Mouse (Mus musculus): ENCODE results near the gene Ccdc155. TPM values are rescaled to one million over a fixed set of nuclear protein-coding genes. Genes with fewer than 3 reads are reported as not detected.

Ccdc155 gene
- polyA plus RNA-seq, 1 experiment from 2014 or later = not detected

GRCm38 (mm10) chr7:45212356-45212755 lies 7.7 kb upstream of the Ccdc155 start:
- H3K27me3 ChIP-seq (ENCODE audit: control insufficient read depth, insufficient read depth, low read depth, low read length) = peaks cover 19% of the 10 kb centered on the region
- H3K36me3 ChIP-seq (ENCODE audit: control insufficient read depth, insufficient read depth) = no peaks in the 10 kb centered on the region
- ATAC-seq (ENCODE audit: low read depth) = no peak
- no peaks in the 10 kb centered on the region for H3K9me3 ChIP-seq (replicated peaks; ENCODE audit: control insufficient read depth, low read length)
- 57% methylated on average over 7 of the region's 7 CpGs for WGBS (ENCODE audit: insufficient replicate concordance)
- H3K4me2 ChIP-seq (ENCODE audit: low read depth, low read length) = peak overlapping the region; percentile 44
- H3K4me3 ChIP-seq (ENCODE audit: low read depth, low read length) = no peak overlapping the region
- H3K9ac ChIP-seq (ENCODE audit: low read depth, low read length) = no peak overlapping the region
- H3K27ac ChIP-seq (ENCODE audit: low read length) = no peak overlapping the region
- peaks cover 19% of the 10 kb centered on the region for H3K4me1 ChIP-seq (ENCODE audit: control insufficient read depth, low read depth, low read length)

GRCm38 (mm10) chr7:45211851-45212251 lies 7.2 kb upstream of the Ccdc155 start, which contains the start of gene Dkkl1:
Gene Dkkl1 (minus strand): TSS chr7:45212147.
- peaks cover 19% of the 10 kb centered on the region for H3K4me1 ChIP-seq (ENCODE audit: control insufficient read depth, low read depth, low read length)
- H3K27ac ChIP-seq (ENCODE audit: low read length) = no peak within 1 kb of the TSS
- peak within 1 kb of the TSS; percentile 44 for H3K4me2 ChIP-seq (ENCODE audit: low read depth, low read length)
- 2% methylated on average over 17 of the region's 17 CpGs for WGBS (ENCODE audit: insufficient replicate concordance)
- no peak for ATAC-seq (ENCODE audit: low read depth)
- peaks cover 19% of the 10 kb centered on the region for H3K27me3 ChIP-seq (ENCODE audit: control insufficient read depth, insufficient read depth, low read depth, low read length)
- no peaks in the 10 kb centered on the region for H3K9me3 ChIP-seq (replicated peaks; ENCODE audit: control insufficient read depth, low read length)
- H3K36me3 ChIP-seq (ENCODE audit: control insufficient read depth, insufficient read depth) = no peaks in the 10 kb centered on the region
- peak within 1 kb of the TSS; percentile 32 for H3K4me3 ChIP-seq (ENCODE audit: low read depth, low read length)
- H3K9ac ChIP-seq (ENCODE audit: low read depth, low read length) = no peak within 1 kb of the TSS

- H3K4me1 ChIP-seq (ENCODE audit: control insufficient read depth, low read depth, low read length) = peaks cover 19% of the 10 kb centered on the region
- H3K27me3 ChIP-seq (ENCODE audit: control insufficient read depth, insufficient read depth, low read depth, low read length) = peaks cover 14% of the 10 kb centered on the region
- peak overlapping the region; percentile 32 for H3K4me3 ChIP-seq (ENCODE audit: low read depth, low read length)
- H3K4me2 ChIP-seq (ENCODE audit: low read depth, low read length) = peak overlapping the region; percentile 44
- WGBS (ENCODE audit: insufficient replicate concordance) = 15% methylated on average over 10 of the region's 10 CpGs
- H3K27ac ChIP-seq (ENCODE audit: low read length) = no peak overlapping the region
- no peak overlapping the region for H3K9ac ChIP-seq (ENCODE audit: low read depth, low read length)
- ATAC-seq (ENCODE audit: low read depth) = no peak
- H3K36me3 ChIP-seq (ENCODE audit: control insufficient read depth, insufficient read depth) = no peaks in the 10 kb centered on the region
- no peaks in the 10 kb centered on the region for H3K9me3 ChIP-seq (replicated peaks; ENCODE audit: control insufficient read depth, low read length)
Measured at GRCm38 (mm10) chr7:45211070-45211469, 6.4 kb upstream of the Ccdc155 start.

- Histone ChIP-seq H3K4me3 (ENCODE audit: low read depth, low read length) (no peak overlapping the region), H3K9me3 (replicated peaks; ENCODE audit: control insufficient read depth, low read length) (no peaks in the 10 kb centered on the region), H3K27ac (ENCODE audit: low read length) (no peak overlapping the region), H3K4me2 (ENCODE audit: low read depth, low read length) (no peak overlapping the region), H3K4me1 (ENCODE audit: control insufficient read depth, low read depth, low read length) (peaks cover 19% of the 10 kb centered on the region), H3K27me3 (ENCODE audit: control insufficient read depth, insufficient read depth, low read depth, low read length) (peaks cover 3% of the 10 kb centered on the region; the same call in 1 of the 2 replicates), H3K36me3 (ENCODE audit: control insufficient read depth, insufficient read depth) (no peaks in the 10 kb centered on the region), H3K9ac (ENCODE audit: low read depth, low read length) (no peak overlapping the region)
- no peak for ATAC-seq (ENCODE audit: low read depth)
- WGBS (ENCODE audit: insufficient replicate concordance) = 70% methylated on average over 6 of the region's 6 CpGs
Measured at GRCm38 (mm10) chr7:45208260-45208659, 3.6 kb upstream of the Ccdc155 start.

- Histone ChIP-seq H3K4me2 (ENCODE audit: low read depth, low read length) (no peak overlapping the region), H3K9me3 (replicated peaks; ENCODE audit: control insufficient read depth, low read length) (no peaks in the 10 kb centered on the region), H3K36me3 (ENCODE audit: control insufficient read depth, insufficient read depth) (no peaks in the 10 kb centered on the region), H3K9ac (ENCODE audit: low read depth, low read length) (no peak overlapping the region), H3K27me3 (ENCODE audit: control insufficient read depth, insufficient read depth, low read depth, low read length) (no peaks in the 10 kb centered on the region), H3K4me3 (ENCODE audit: low read depth, low read length) (no peak overlapping the region), H3K27ac (ENCODE audit: low read length) (no peak overlapping the region), H3K4me1 (ENCODE audit: control insufficient read depth, low read depth, low read length) (peaks cover 5% of the 10 kb centered on the region; the same call in 1 of the 2 replicates)
- WGBS (ENCODE audit: insufficient replicate concordance) = 42% methylated on average over 10 of the region's 10 CpGs
- ATAC-seq (ENCODE audit: low read depth) = no peak
Measured at GRCm38 (mm10) chr7:45202654-45203053, 2.0 kb downstream of the Ccdc155 start.

- 68% methylated on average over 11 of the region's 11 CpGs for WGBS (ENCODE audit: insufficient replicate concordance)
- ATAC-seq (ENCODE audit: low read depth) = no peak
- Histone ChIP-seq H3K27me3 (ENCODE audit: control insufficient read depth, insufficient read depth, low read depth, low read length) (no peaks in the 10 kb centered on the region; the same call in 1 of the 2 replicates), H3K4me2 (ENCODE audit: low read depth, low read length) (no peak overlapping the region), H3K27ac (ENCODE audit: low read length) (no peak overlapping the region), H3K36me3 (ENCODE audit: control insufficient read depth, insufficient read depth) (no peaks in the 10 kb centered on the region), H3K4me3 (ENCODE audit: low read depth, low read length) (no peak overlapping the region), H3K9ac (ENCODE audit: low read depth, low read length) (no peak overlapping the region), H3K9me3 (replicated peaks; ENCODE audit: control insufficient read depth, low read length) (no peaks in the 10 kb centered on the region), H3K4me1 (ENCODE audit: control insufficient read depth, low read depth, low read length) (no peaks in the 10 kb centered on the region)
Measured at GRCm38 (mm10) chr7:45198961-45199360, 5.7 kb downstream of the Ccdc155 start.

GRCm38 (mm10) chr7:45198435-45198834 lies 6.3 kb downstream of the Ccdc155 start:
- Histone ChIP-seq H3K27ac (ENCODE audit: low read length) (no peak overlapping the region), H3K4me2 (ENCODE audit: low read depth, low read length) (no peak overlapping the region), H3K9me3 (replicated peaks; ENCODE audit: control insufficient read depth, low read length) (no peaks in the 10 kb centered on the region), H3K4me1 (ENCODE audit: control insufficient read depth, low read depth, low read length) (no peaks in the 10 kb centered on the region), H3K9ac (ENCODE audit: low read depth, low read length) (no peak overlapping the region), H3K27me3 (ENCODE audit: control insufficient read depth, insufficient read depth, low read depth, low read length) (no peaks in the 10 kb centered on the region; the same call in 1 of the 2 replicates), H3K36me3 (ENCODE audit: control insufficient read depth, insufficient read depth) (no peaks in the 10 kb centered on the region), H3K4me3 (ENCODE audit: low read depth, low read length) (no peak overlapping the region)
- ATAC-seq (ENCODE audit: low read depth) = no peak
- WGBS (ENCODE audit: insufficient replicate concordance) = 6% methylated on average over 5 of the region's 5 CpGs

- Histone ChIP-seq H3K27me3 (ENCODE audit: control insufficient read depth, insufficient read depth, low read depth, low read length) (no peaks in the 10 kb centered on the region; the same call in 1 of the 2 replicates), H3K9ac (ENCODE audit: low read depth, low read length) (no peak overlapping the region), H3K9me3 (replicated peaks; ENCODE audit: control insufficient read depth, low read length) (no peaks in the 10 kb centered on the region), H3K27ac (ENCODE audit: low read length) (no peak overlapping the region), H3K4me2 (ENCODE audit: low read depth, low read length) (no peak overlapping the region), H3K4me1 (ENCODE audit: control insufficient read depth, low read depth, low read length) (no peaks in the 10 kb centered on the region), H3K36me3 (ENCODE audit: control insufficient read depth, insufficient read depth) (no peaks in the 10 kb centered on the region), H3K4me3 (ENCODE audit: low read depth, low read length) (no peak overlapping the region)
- 49% methylated on average over 5 of the region's 5 CpGs for WGBS (ENCODE audit: insufficient replicate concordance)
- ATAC-seq (ENCODE audit: low read depth) = no peak
Measured at GRCm38 (mm10) chr7:45196994-45197393, 7.7 kb downstream of the Ccdc155 start.

GRCm38 (mm10) chr7:45196176-45196535 lies 8.5 kb downstream of the Ccdc155 start:
- H3K4me2 ChIP-seq (ENCODE audit: low read depth, low read length) = no peak overlapping the region
- H3K36me3 ChIP-seq (ENCODE audit: control insufficient read depth, insufficient read depth) = no peaks in the 10 kb centered on the region
- no peak overlapping the region for H3K9ac ChIP-seq (ENCODE audit: low read depth, low read length)
- H3K9me3 ChIP-seq (replicated peaks; ENCODE audit: control insufficient read depth, low read length) = no peaks in the 10 kb centered on the region
- no peaks in the 10 kb centered on the region for H3K4me1 ChIP-seq (ENCODE audit: control insufficient read depth, low read depth, low read length)
- H3K4me3 ChIP-seq (ENCODE audit: low read depth, low read length) = no peak overlapping the region
- WGBS (ENCODE audit: insufficient replicate concordance) = 50% methylated on average over 4 of the region's 4 CpGs
- ATAC-seq (ENCODE audit: low read depth) = no peak
- H3K27me3 ChIP-seq (ENCODE audit: control insufficient read depth, insufficient read depth, low read depth, low read length) = peaks cover 4% of the 10 kb centered on the region; the same call in 1 of the 2 replicates
- no peak overlapping the region for H3K27ac ChIP-seq (ENCODE audit: low read length)
